Mouse (Mus musculus) bone marrow macrophage, adult 2 months (primary cell): ENCODE data around the gene Hspa1a. TPM values are rescaled to one million over a fixed set of nuclear protein-coding genes. Genes with fewer than 3 reads are reported as not detected.
"Not testable (repeated sequence)": the region's sequence is repeated elsewhere in the genome, so short reads cannot be mapped to it uniquely, and the experiment has no call there.

Source experiments
- H3K27ac ChIP-seq: 2 replicates; pipeline ENCODE4 v1.5.1; 2012; ENCODE audit warnings: low read depth, low read length; ENCODE audit not compliant: insufficient read depth
- H3K4me1 ChIP-seq: 2 replicates; pipeline ENCODE4 v1.6.1; 2012; ENCODE audit warnings: low read length; ENCODE audit not compliant: control insufficient read depth, insufficient read depth
- H3K4me3 ChIP-seq: 2 replicates; pipeline ENCODE4 v1.5.1; 2012; ENCODE audit warnings: mild to moderate bottlenecking, low read length, moderate library complexity; ENCODE audit not compliant: insufficient read depth
- CTCF ChIP-seq: IDR thresholded peaks from 2 replicates; pipeline ENCODE4 v1.5.1; 2012; ENCODE audit warnings: low read depth, mild to moderate bottlenecking, low read length, moderate library complexity
- POLR2A ChIP-seq: IDR thresholded peaks from 2 replicates; pipeline ENCODE4 v1.6.1; 2012; ENCODE audit warnings: mild to moderate bottlenecking, low read depth, low read length, borderline replicate concordance
- polyA plus RNA-seq: library from polyadenylated mRNA; stranded (reverse); fragments of >200 nt; gene quantifications from 2 replicates; pipeline ENCODE4 v1.2.4, GENCODE M21; 2012; ENCODE audit not compliant: missing spikeins, insufficient read depth, insufficient read length

Hspa1a gene
- polyA plus RNA-seq, 1 experiment: 1.3 TPM

DNA sequence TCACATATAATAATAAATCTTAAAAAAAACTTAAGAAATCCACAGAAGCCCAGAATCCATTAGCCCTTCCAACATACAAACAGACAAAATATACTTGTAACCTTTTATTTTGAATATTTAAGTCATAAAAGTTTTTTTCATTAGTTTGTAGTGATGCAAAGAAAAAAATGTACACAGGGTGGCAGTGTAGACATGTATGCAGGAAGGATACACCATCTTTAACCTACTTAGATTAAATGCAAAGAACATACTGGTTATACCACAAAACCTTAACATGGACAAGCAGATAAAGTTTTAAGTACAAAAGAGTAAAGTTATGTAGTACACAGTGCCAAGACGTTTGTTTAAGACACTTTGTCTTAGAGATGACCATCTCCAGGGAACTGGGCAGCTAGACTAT, 15.6 kb downstream of the Hspa1a start:
- Histone ChIP-seq H3K4me1 (peaks cover 6% of the 10 kb centered on the region), H3K27ac (no peak overlapping the region), H3K4me3 (no peak overlapping the region)
- TF ChIP-seq CTCF: no peak
- no peak for TF ChIP-seq POLR2A

DNA sequence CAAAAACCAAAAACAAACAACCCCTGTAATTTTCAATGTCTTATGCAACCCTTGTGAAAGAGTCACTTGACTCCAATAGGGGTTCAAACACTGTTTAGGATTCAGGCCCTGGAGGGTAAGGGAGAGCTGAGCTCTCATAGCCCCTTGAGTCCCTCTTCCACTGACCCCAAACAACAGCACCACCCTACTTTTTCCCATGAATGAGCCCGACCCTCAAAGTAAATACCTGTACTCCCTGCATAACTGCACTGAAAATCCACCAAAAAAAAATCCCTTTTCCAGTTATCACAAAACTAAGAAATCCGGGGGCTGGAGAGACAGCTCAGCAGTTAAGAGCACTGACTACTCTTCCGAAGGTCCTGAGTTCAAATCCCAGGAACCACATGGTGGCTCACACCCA, 16.1 kb downstream of the Hspa1a start:
- no peak for TF ChIP-seq CTCF
- no peak for TF ChIP-seq POLR2A
- no peak overlapping the region for H3K27ac ChIP-seq
- no peak overlapping the region for H3K4me3 ChIP-seq
- H3K4me1 ChIP-seq: peaks cover 6% of the 10 kb centered on the region

DNA sequence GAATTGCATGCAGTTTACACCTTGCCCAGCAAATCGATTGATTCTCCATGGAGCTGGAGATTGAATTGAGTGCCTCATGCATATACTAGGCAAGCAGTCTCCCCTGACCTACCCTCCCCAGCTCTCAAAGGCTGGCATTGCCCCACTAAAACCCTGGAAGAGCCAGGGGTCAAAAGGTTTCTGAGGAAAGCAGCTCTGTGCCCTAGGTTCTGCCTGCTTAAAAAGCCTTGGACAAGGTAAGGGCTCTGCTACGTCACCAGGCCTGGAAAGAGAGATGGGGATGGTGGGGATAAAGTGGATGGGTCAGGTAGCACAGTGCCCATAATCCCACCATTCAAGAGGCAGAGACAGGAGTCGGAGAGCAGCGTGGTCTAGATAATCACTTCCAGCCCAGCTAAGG, 17.1 kb downstream of the Hspa1a start:
- TF ChIP-seq POLR2A: no peak
- no peak for TF ChIP-seq CTCF
- Histone ChIP-seq H3K4me3 (no peak overlapping the region), H3K4me1 (no peaks in the 10 kb centered on the region), H3K27ac (no peak overlapping the region)

DNA sequence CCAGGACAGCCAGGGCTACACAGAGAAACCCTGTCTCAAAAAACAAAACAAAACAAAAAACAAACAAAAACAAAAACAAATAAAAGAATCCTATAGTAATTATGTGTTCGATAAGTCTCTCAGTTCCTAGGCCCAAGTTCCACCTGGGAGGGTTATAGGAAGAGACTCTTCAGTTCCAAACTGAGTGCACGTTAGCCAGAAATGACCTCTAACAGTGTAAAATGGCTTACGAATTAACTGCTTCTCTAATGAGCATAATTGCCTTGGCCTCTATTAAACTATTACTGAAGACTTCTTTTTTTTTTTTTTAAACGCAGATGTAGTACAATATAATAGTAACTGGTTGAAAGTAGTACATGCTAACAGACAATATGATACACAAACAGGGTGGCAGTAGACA, 18.1 kb downstream of the Hspa1a start:
- TF ChIP-seq CTCF: no peak
- TF ChIP-seq POLR2A: no peak
- Histone ChIP-seq H3K4me1 (no peaks in the 10 kb centered on the region), H3K27ac (no peak overlapping the region), H3K4me3 (no peak overlapping the region)

DNA sequence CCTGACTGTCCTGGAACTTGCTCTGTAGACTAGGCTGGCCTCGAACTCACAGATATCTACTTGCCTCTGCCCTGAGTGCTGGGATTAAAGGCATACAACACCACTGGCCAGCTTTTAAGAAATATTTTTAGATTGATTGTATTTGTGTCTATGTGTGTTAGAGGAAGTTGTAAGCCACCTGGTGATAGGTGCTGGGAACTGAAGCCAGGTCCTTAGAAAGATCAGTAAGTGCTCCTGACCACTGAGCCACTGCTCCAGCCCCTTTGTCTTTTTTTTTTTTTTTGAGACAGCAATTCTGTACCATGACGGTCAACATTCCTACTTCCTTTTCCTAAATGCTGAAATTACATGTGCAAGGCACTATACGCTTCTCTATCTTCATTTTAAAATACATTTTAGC, 18.7 kb downstream of the Hspa1a start:
- H3K4me3 ChIP-seq: peak overlapping the region; percentile 89
- peak overlapping the region; percentile 76; the same call in 1 of the 2 replicates for H3K27ac ChIP-seq

DNA sequence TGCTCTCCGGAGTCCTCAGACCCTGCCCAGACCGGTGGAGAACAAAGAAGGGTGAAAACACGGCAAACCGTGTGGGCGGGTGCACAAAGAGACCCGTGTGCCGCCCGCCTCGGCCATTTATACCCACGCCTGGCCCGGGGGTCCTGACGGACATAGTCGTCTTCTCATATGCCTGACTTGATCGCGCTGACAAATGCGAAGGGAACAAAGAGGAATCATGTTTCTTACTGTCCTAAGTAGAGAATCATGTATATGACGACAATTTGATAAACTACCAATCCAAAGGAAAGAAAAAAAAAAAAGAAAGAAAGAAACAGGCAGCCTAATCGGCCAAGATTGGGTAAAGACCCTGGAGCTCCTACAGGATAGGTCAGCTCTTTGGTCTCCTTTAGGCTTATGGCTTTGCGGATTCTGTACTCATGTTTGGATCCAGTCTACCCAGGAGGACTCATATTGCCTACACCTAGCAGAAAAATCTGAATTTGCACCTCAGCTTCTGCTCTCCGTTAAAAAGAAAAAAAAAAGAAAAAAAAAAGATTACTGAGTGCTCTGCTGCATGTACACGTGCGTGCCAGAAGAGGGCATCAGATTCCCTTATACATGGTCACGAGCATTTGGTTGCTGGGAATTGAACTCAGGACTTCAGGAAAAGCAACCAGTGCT, 19.4 kb downstream of the Hspa1a start:
- H3K4me3 ChIP-seq: peak overlapping the region; percentile 89
- peak overlapping the region; percentile 76 for H3K27ac ChIP-seq
- H3K4me1 ChIP-seq: no peaks in the 10 kb centered on the region

More for the DNA sequence above, 18.7 kb downstream of the Hspa1a start:
- TF ChIP-seq CTCF (no peak), POLR2A (no peak)
- no peaks in the 10 kb centered on the region for H3K4me1 ChIP-seq

DNA sequence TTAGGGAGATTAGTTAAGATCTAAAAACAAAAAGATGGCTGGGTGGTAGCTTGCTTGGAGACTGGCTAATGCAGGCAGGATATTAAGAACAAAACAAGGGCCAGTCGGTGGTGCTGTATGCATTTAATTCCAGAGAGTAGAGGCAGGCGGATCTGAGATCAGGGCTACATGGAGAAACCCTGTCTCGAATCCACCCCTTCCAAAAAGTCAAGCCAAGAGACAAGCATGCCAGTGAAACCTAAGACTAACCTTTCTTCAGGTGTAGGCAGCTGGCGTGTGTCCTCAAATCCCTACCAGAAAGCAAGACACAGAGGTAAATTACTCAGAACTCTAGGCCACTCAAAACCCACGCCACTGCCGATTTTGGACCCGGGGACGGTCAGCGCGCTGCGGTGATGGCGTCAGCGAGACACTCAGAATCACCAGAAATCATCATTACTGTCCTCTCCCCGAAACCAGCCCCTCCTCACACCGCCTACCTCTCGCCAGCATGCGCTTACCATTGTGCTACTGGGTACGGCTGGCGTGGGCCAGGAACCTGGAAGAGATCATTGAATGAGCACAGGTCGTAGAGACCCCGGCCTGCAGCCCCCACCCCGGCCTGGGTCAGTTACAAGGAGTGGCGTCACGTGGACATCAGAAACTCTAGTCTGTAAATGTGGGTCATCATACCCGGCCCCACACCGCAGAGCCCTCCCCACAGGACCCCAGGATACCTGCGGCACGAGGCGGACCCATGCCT, 20.1 kb downstream of the Hspa1a start:
- H3K27ac ChIP-seq: peak overlapping the region; percentile 76
- H3K4me1 ChIP-seq: no peaks in the 10 kb centered on the region
- no peak for TF ChIP-seq POLR2A
- no peak for TF ChIP-seq CTCF
- peak overlapping the region; percentile 89 for H3K4me3 ChIP-seq

More for the DNA sequence above, 19.4 kb downstream of the Hspa1a start:
- TF ChIP-seq CTCF (no peak), POLR2A (peak; percentile 90; the same call in 1 of the 2 replicates)

DNA sequence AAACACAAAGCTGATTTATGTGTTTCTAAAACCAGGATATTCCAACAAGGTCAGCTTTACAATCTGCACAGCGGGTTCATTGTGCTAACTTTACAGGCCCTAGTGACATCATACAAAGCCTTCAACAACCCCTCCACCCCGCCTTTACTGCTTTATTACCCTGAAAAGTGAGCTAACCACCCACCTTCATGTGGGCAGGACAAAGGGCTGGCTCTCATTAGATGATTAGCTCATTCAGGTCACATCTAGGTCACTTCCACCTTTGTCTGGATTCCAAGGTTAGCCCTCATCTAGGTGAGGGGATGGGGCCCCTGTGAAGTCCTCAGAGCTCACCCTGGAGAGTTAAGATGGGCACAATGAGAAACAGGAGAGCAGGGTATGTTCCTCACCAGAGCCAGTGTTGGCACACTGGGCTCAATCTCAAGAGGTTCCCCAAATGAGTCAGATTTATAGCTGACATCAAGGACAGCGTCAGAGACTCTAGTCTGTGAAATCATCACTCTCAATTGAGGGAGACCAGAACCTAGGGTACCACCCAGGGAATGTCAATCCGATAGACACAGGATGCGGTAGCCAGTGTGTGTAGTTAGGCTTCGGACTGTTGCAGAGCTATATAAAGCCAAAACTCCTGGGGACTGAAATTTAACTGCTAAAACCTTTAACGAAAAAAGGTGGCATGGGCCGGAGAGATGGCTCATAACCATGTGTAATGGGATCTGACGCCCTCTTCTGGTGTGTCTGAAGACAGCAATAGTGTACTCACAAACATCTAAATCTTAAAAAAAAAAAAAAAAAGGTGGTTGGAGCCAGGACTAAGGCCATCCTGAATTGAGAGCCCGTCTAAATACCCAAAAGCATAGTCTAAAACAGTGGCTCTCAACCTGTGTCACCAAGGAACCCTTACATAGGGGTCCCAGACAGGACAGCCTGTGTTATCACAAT, 21.2 kb downstream of the Hspa1a start:
- Histone ChIP-seq H3K27ac (peak overlapping the region; percentile 76), H3K4me1 (no peaks in the 10 kb centered on the region), H3K4me3 (peak overlapping the region; percentile 89)
- TF ChIP-seq POLR2A (no peak), CTCF (no peak)

DNA sequence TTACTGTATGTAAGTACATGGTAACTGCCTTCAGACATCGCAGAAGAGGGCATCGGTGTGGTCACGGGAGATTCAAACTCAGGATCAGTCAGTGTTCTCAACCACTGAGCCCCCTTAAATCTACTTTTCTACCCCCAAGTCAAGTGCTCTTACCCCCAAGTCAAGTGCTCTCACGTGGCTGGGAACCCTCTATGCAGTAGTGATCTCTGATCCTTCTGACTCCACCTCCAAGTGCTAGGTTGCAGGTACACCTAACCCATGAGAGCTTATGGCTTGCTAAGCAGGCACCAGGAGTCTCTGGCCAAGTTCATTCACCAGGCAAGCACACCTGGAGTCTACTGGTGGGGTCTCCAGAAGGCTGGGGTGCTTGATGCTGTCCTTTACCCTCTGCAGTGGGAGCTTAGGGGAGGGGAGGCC, 22.4 kb downstream of the Hspa1a start:
- no peaks in the 10 kb centered on the region for H3K4me1 ChIP-seq
- no peak overlapping the region for H3K4me3 ChIP-seq
- TF ChIP-seq POLR2A: no peak
- H3K27ac ChIP-seq: no peak overlapping the region

DNA sequence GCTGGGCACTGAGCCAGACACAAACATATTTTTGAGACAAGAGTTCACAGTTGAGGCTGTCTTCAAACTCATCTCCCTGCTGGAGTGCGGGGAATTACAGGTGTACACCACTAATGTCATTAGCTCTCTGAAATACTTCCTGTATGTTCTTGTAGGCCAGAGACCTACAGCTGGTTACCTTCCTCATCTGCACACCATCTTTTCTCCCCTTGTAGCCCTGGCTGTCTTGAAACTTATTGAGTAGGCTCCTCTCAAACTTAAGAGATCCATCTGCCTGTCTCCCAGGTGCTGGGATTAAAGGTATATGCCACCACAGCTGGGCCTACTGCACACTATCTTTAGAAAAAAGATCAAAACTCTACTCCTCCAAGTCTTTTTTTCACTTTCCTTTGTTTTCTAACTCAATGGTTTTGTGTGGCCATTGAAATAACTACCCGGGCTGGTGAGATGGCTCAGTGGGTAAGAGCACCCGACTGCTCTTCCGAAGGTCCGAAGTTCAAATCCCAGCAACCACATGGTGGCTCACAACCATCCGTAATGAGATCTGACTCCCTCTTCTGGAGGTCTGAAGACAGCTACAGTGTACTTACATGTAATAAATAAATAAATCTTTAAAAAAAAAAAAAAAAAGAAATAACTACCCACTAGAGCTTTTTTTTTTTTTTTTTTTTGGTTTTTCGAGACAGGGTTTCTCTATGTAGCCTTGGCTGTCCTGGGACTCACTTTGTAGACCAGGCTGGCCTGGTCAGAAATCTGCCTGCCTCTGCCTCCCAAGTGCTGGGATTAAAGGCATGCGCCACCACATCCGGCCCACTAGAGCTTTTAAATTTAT, 23.0 kb downstream of the Hspa1a start:
- H3K4me1 ChIP-seq, H3K4me3 ChIP-seq, H3K27ac ChIP-seq: not testable (repeated sequence)
